Mouse (Mus musculus) spleen, adult 12 weeks (tissue): ENCODE measurements around the gene Olfr1148.

Source experiments
- DNase-seq: peaks from one replicate; pipeline ENCODE4 v3.0.0; 2022; ENCODE audit warnings: low spot score

Olfr1148 gene

DNA sequence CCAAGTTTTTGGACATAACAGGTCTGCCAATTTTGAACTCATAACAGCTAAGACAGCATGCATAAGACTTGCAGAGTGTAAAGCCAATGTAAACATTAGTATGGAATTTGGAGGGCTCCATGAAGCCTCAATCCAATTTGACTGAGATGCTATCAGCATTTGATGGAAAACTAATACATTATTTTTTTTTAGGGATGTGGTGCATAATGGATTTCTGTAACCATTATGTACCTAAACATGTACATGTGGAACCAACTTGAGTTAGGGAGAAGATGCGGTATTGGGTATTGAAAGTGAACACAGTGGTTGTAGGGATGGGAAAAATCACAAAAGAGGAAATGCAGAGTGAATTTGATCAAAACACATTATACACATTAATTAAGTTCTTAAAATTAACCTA lies at the start of gene Olfr1148:
Gene Olfr1148 (plus strand): TSS at position 301 of the 400 bp plus-strand sequence.
- DNase-seq = no peak

DNA sequence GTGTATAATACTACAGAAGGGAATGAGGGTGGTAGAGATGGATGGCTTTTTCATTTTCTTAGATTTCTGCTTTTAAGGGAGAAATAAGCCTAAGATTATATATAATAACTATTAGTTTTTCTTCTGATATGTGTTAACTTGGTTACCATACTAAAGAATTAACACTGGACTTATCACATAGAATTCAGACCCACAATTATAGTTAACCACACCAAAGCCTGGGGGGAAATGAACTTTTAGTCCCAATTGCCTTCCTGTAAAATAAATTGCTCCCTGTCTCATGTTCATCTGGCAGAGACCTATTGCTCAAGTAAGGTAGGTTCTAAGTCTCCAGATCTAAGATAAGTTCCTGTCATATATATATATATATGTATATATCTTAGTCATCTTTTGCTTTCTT lies 30.0 kb upstream of the Olfr1148 start, which contains the start of gene Olfr1143:
Gene Olfr1143 (plus strand): TSS at position 301 of the 400 bp plus-strand sequence.
- DNase-seq = no peak

DNA sequence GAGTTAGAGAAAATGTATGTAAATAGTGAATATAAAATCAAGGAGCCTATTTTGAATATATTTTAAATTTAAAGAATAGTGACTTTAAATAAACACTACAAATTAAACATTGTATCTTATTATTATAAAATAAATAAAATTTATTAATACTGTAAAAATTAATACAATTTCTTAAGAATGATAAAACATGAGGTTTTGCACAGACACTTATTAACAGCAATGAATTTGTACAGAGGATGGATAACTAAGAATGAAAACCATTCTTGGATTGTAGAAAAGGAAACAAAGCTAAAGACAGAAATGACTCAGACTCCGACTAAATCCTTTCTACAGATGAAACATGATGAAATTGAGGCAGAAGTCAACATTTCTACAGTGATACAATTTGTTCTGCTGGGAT lies 20.8 kb upstream of the Olfr1148 start, which contains the start of gene Olfr1145:
Gene Olfr1145 (plus strand): TSS at position 301 of the 400 bp plus-strand sequence.
- no peak for DNase-seq

DNA sequence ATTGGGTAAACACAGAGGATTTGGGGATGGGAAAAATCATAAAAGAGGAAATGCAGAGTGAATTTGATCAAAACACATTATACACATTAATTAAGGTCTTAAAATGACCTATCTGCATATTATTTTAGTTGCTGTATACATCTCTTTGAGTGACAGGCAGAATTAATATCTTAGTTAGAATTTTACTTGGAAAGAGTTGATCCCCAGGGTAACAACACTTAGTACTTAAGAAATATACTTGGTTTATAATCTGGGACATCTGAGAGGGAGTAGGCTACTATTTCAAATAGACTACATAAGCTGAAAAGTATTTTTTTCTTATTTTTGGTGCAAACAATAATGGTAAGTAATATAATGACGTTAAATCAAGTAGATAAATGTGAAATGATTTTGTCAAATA lies 13.4 kb downstream of the Olfr1148 start, which contains the start of gene Olfr1150-ps1:
Gene Olfr1150-ps1 (plus strand): TSS at position 301 of the 400 bp plus-strand sequence.
- DNase-seq = no peak

DNA sequence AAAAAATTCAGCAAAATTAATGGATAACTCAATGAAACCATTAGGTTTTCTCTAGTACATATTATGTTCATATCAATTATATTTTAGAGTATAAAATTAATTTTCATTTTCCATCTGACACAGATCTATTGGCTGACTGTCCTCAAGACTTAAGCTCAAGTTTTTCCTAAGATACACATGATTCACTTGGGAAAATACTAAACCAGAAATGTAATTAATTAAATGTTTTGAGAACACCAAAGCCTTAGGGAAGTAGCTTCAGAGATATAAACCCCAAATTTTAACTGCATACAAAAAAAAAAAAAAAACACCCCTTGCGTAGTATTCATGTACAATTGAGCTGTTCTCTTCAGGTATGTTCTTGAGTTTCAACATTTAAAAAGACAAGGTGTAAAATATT lies 25.2 kb downstream of the Olfr1148 start, which contains the start of gene Olfr1151:
Gene Olfr1151 (plus strand): TSS at position 301 of the 400 bp plus-strand sequence.
- DNase-seq = no peak

DNA sequence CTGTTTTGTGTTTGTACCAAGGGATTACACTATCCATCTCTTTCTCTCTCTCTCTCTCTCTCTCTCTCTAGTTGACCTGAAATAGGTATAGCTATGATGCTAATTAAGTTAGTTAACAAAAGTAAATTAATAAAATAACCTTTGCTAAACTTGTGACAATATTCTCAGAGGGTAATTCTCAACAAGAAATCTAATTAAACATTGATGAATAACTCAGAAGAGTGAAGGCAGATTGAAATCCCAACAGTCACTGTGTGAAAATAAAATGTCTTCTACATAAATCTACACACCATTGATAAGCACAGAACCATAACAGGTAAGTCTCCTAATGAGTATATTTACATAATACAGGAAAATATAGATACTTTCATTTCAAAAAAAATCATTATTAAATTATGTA lies 35.9 kb downstream of the Olfr1148 start, which contains the start of gene Olfr1152:
Gene Olfr1152 (plus strand): TSS at position 301 of the 400 bp plus-strand sequence.
- no peak for DNase-seq
